Mouse (Mus musculus) CD4-positive, CD25-positive, alpha-beta regulatory T cell, adult 4 months (primary cell): ENCODE data around the gene Scfd2. TPM values are rescaled to one million over a fixed set of nuclear protein-coding genes. Genes with fewer than 3 reads are reported as not detected.

Source experiments
- ATAC-seq: one replicate; pipeline ENCODE4 v1.8.0; 2017
- polyA plus RNA-seq, 2 experiments: library from polyadenylated mRNA; unstranded; fragments of 100-300 nt; shearing (Covaris generic); gene quantifications; one replicate each; pipeline ENCODE4 v1.2.1; 2017

The Scfd2 gene
- polyA plus RNA-seq, 2 experiments from 2014 or later: 18.6 to 20.9 TPM

GRCm38 (mm10) chr5:74455510-74456269 is 75.9 kb downstream of the Scfd2 start:
- ATAC-seq: no peak

GRCm38 (mm10) chr5:74455094-74455493 is 76.5 kb downstream of the Scfd2 start:
- ATAC-seq: no peak

GRCm38 (mm10) chr5:74450977-74451376 is 80.6 kb downstream of the Scfd2 start:
- no peak for ATAC-seq

DNA sequence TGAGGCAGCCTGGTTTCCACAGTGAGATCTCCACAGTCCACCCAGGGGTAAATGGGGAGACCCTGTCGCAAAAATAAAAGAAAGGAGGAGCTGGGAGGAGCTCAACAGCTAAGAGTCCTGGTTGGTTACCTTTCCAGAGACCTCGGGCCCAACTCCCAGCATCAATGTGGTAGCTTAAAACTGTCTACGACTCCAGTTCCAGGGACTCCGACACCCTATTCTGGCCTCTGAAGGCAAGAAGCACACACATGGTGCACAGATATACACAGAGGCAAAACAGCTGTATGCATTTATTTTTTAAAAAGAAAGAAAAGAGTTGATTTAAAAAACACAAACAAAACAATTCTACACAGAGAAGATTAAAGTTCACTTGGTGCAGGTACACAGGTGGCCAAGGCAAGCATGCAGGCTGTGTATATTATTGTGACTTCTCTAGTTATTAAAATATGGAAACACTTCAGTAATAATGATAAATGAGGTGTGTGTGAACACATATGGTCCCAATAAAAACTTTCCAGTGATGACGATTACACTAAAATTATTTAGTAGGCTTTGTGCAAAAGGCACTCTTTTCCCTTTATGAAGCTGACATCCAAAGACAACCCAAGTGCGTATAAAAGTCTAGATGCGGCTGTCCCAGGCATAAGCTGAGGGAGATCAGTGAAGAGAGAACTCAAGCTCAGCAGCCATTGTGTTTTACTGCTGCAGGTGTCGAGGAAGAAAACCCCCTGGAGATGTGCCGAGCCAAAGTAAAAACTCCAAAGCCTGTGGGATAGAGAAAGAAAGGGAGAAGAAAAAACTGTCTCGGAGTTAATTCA is 83.8 kb downstream of the Scfd2 start:
- ATAC-seq: no peak

DNA sequence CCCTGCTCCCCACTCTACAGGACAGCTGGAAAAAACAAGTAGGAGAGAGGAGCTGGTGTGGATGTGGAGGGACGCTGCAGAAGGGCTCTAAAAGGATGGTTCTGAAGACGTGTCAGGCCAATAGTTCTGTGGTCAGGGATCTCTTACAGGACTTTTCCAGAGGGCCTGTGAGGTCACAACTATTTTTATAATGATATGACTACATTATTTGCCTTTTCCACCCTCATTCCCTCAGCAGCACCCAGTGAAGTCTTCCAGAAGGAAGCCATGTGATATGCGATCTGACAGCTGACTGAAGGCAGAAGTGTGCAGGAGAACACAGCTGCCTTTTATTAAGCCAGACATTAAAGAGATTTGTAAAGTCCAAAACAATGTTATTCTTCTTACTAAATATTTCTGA is 85.7 kb downstream of the Scfd2 start:
- ATAC-seq: no peak

DNA sequence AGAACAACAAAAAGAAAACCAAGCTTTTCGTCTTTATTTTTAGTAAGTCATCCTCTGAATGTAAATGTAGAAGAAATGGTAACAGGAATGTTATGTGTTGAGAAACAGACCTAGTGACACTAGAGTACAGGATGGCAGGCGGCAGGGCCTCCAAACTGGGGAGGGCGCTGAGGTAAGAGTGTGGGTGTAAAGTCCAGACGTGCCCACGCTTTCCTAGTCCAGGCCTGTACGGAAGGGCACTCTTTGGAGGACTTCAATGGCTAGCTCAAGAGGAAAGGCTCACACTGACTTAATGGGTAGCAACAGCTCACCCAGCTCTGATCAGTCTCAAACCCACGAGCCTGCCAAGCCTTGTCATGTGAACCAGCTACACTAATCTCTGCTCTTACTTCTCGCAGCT is 93.2 kb downstream of the Scfd2 start:
- no peak for ATAC-seq

DNA sequence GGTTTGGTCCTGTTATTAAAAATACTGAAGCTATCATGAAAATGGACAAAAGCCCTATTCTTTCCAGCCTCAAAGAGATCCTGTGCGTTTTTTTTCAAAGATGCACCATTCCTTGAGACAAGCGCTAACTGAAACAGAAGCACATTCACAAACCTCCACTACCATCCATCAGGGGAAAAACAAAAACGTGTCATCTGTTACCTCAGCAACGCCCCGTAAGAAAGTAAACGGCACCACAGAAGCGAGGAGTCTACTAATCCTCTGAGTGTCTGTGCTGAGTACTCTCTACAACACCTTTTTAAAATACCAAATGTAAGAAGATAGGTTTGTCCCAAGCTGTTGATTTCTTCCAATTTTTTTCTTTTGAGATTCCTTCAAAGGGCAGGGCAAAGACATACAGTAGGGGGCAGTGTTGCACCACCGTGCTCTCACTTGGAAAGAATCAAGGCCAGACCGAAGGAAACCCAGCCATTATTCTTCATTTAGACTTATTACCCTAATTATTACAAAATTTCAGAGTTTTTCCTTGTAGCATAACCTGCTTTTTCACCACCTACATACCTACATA is 97.9 kb downstream of the Scfd2 start:
- peak; percentile 65 for ATAC-seq

- no peak for ATAC-seq
Observed at GRCm38 (mm10) chr5:74432879-74433539, 98.5 kb downstream of the Scfd2 start.

DNA sequence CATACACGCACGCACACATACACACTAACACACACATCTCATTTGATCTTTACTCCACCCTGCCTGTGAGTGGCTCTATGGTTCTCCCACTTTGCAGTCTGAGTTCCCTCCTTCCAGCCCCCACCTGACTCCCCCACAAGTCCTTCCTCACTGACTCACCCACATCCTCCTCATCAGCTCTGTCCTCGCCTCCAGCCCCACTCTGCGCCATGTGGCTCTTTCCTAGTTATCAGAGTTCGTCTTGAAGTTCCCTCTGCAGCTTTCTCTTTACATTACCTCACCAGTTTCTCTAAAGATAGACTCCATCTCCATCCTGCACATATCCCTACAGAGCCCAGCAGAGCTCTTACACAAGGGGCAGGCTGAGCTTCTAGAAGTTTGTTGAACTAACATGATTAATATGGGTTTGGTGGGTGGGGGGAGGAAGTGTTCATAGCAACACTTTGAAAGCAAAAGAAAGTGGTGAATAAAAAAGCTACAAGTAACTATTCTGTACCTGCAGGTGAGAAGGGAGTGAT is 110.9 kb downstream of the Scfd2 start:
- ATAC-seq: no peak

GRCm38 (mm10) chr5:74412557-74412956 is 119.0 kb downstream of the Scfd2 start:
- no peak for ATAC-seq

- no peak for ATAC-seq
Observed at GRCm38 (mm10) chr5:74404887-74405286, 126.7 kb downstream of the Scfd2 start.

- peak; percentile 79 for ATAC-seq
Observed at GRCm38 (mm10) chr5:74404083-74404482, 127.5 kb downstream of the Scfd2 start.

GRCm38 (mm10) chr5:74402626-74403025 is 128.9 kb downstream of the Scfd2 start:
- peak; percentile 88 for ATAC-seq

DNA sequence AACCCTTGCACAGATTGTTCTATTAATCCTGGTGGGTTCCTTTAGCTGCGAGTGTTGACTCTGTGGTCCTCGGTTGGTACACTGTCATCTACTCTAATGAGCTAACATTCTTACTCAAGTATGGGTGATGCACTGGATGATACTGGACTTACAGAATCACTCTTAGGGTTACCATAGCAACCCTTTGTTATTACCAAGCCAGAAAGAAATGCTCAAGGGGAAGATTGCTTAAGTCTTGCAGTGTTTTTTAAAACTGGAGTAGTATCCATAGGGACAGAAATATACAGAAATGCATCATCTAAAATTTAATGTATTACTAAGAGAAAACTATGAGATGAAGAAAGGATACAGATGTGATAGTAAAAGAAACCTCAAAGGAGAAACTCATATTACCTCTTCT is 139.8 kb downstream of the Scfd2 start:
- ATAC-seq: no peak

DNA sequence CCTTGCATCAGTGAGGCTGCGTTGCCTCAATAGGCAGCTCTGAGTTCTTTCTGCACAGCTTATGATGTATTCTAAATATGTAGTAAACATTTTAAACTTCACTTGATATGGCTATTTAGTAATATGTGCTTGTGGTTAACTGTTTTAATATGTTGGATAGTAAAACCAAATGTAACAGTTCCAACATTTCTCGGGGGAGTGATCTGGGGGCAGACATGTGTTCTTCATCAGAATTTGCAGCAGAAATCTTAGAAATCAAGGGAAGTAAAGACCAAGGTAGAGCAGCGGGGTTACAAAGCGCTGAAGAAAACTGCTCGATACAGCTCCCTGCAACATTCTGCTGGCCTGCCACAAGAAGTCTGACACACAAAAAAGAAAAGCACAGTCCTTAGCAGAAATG is 140.2 kb downstream of the Scfd2 start:
- no peak for ATAC-seq

GRCm38 (mm10) chr5:74388849-74389248 is 142.7 kb downstream of the Scfd2 start:
- ATAC-seq: no peak

GRCm38 (mm10) chr5:74388101-74388500 is 143.5 kb downstream of the Scfd2 start:
- no peak for ATAC-seq

DNA sequence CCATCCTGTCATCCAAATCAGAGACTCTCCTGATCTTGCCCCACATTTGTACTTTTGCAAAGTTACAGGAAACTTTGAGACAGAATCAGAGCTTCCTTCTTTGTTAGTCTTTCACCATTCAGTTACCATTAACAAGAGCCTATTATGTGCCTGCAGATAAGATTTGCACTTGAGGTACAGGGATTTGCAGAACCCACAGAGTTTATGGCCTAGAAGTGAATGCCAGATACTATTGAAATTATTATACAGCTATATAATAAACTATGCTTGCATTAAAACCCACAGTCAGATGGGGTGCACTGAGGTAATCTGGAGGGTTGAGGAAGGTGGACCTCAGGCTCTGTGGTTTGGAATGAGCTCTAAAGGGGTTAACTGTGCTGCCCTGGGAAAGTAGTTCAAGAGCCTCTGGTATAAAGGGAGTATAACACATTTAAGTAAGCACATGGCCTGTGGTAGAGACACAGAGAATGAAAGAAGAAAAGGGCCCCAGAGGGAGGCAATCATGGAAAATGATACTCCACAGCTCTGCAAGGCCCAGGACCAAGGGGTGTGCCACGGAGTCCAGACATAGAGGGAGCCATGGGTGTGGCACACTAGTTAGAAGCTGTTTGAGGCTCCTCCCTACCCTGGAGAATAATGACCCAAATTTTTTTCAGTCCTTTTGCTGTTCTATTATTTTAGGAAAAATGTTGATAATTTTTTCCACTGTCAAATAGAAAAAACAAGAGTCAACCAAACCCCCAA is 144.2 kb downstream of the Scfd2 start:
- ATAC-seq: no peak

- ATAC-seq: no peak
Observed at GRCm38 (mm10) chr5:74380045-74380444, 151.5 kb downstream of the Scfd2 start.

DNA sequence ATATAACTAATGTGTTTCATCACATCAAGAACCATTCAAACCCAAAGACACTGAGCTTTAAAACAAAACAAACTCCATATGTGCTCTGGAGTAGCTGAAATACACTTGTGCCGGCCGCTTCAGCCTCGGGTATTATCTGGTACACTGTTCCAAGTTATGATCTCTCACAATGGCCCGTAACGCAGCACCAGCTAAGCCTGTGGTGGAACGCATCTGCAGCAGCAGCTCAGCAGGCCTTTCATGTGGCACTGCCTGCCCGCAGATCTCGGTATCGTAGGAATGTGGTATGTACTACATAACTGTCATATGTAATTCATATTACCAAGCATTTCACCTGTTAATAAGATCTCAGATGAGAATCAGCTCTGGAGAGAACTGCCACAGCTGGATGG is 164.9 kb downstream of the Scfd2 start:
- ATAC-seq: no peak

GRCm38 (mm10) chr5:74365984-74366709 is 165.4 kb downstream of the Scfd2 start:
- ATAC-seq: no peak
